10 mouse cellular contexts compared by ENCODE assay signal in the genomic region with DNA sequence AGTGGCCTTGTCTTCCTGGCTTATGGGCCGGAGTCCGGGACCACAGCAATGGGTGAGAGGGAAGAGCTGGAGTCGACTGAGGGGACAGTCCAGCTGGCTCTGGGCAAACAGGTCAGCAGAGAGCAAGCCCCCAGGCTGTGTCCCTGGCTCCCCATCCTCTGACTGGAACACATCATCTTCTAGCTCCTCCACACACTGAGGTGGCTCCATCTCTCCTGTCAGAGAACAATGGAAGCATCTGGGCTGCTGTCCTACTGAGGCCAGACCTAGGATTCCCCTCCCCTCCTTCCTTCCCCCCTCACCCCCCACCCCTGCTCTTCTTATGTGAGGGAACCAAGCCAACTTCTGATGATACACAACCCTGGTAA. TPM values are rescaled to one million over a fixed set of nuclear protein-coding genes. Genes with fewer than 3 reads are reported as not detected.
DNase-seq lines count a peak whose midpoint lies in the region; ATAC-seq lines count a peak whose summit lies in the region.
"Had no signal": no experiment of that assay in that cellular context is flagged by ENCODE, and none has a peak within 500 bp of the region (broad histone marks: within the 10 kb centered on the region; RNA-seq: fewer than 3 reads in every experiment).

No protein-coding gene starts in this region.

- intact Hi-C loops in gastrocnemius, postnatal 14 days (cut with DNase I; ENCODE audit: low total_unique reads), result loop anchor here (5.0 kb wide), 1 partner anchor 34 kb away; no protein-coding TSS in a partner anchor
- intact Hi-C loops in left cerebral cortex, postnatal 25 days (cut with DNase I), result loop anchor here (5.0 kb wide), 2 partner anchors 51 to 59 kb away; partner anchors contain the start of gene Bub1b

- H3K4me2 ChIP-seq in lung, embryonic 15.5 days, result peak overlapping the region; percentile 79
- H3K4me2 ChIP-seq in embryonic facial prominence, embryonic 14.5 days (ENCODE audit: low read depth, low read length), result peak overlapping the region; percentile 93
- H3K4me2 ChIP-seq in liver, embryonic 12.5 days, result 0 out of 2 replicates have a peak overlapping the region, but pooled peaks have one; percentile 88

- H3K9me3 ChIP-seq in lung, embryonic 15.5 days, result no peaks in the 10 kb centered on the region
- H3K9me3 ChIP-seq in embryonic facial prominence, embryonic 14.5 days (ENCODE audit: control insufficient read depth, low read length), result no peaks in the 10 kb centered on the region
- H3K9me3 ChIP-seq in liver, embryonic 12.5 days (replicated peaks), result no peaks in the 10 kb centered on the region

- ATAC-seq in lung, embryonic 15.5 days (ENCODE audit: borderline replicate concordance, extremely low read depth, low FRiP score, low TSS enrichment), result no peak
- no peak for ATAC-seq in embryonic facial prominence, embryonic 14.5 days (ENCODE audit: low read depth)
- no peak for ATAC-seq in liver, embryonic 12.5 days
- ATAC-seq: forebrain, postnatal 0 days had no signal

- peak; percentile 5 for DNase-seq in gastrocnemius, postnatal 14 days
- DNase-seq in gastrocnemius, postnatal 10 days, result no peak
- no peak for DNase-seq in lung, adult 18-20 months
- DNase-seq in embryonic facial prominence, embryonic 14.5 days (ENCODE audit: low spot score), result peak; percentile 5
- no peak for DNase-seq in gastrocnemius, adult 18-20 months (ENCODE audit: low spot score)
- DNase-seq in left cerebral cortex, postnatal 25 days (ENCODE audit: low spot score in 2 of 2), result no peak
- DNase-seq: forebrain, postnatal 0 days; left cerebral cortex, postnatal 4 days had no signal

- H3K27me3 ChIP-seq in lung, embryonic 15.5 days, result no peaks in the 10 kb centered on the region
- no peaks in the 10 kb centered on the region for H3K27me3 ChIP-seq in embryonic facial prominence, embryonic 14.5 days (replicated peaks; ENCODE audit: control insufficient read depth, insufficient read depth, low read length)
- peaks cover 50% of the 10 kb centered on the region for H3K27me3 ChIP-seq in liver, embryonic 12.5 days (replicated peaks)

- H3K36me3 ChIP-seq in lung, embryonic 15.5 days, result no peaks in the 10 kb centered on the region
- H3K36me3 ChIP-seq in embryonic facial prominence, embryonic 14.5 days (ENCODE audit: control insufficient read depth, insufficient read depth, low read length), result no peaks in the 10 kb centered on the region
- no peaks in the 10 kb centered on the region for H3K36me3 ChIP-seq in liver, embryonic 12.5 days

- peak overlapping the region; percentile 98 for H3K27ac ChIP-seq in lung, embryonic 15.5 days
- H3K27ac ChIP-seq in embryonic facial prominence, embryonic 14.5 days (replicated peaks; ENCODE audit: low read depth, low read length), result peak overlapping the region; percentile 85
- H3K27ac ChIP-seq in liver, embryonic 12.5 days, result no peak overlapping the region

- H3K4me1 ChIP-seq in lung, embryonic 15.5 days, result peaks cover 78% of the 10 kb centered on the region
- H3K4me1 ChIP-seq in embryonic facial prominence, embryonic 14.5 days (ENCODE audit: control insufficient read depth, insufficient read depth, low read length), result peaks cover 68% of the 10 kb centered on the region
- peaks cover 76% of the 10 kb centered on the region for H3K4me1 ChIP-seq in liver, embryonic 12.5 days

- peak overlapping the region; percentile 28; the same call in 1 of the 2 replicates for H3K9ac ChIP-seq in lung, embryonic 15.5 days
- H3K9ac ChIP-seq in embryonic facial prominence, embryonic 14.5 days (ENCODE audit: low read depth, low read length), result peak overlapping the region; percentile 79
- H3K9ac ChIP-seq in liver, embryonic 12.5 days, result no peak overlapping the region
- H3K9ac ChIP-seq: forebrain, postnatal 0 days had no signal

- H3K4me3 ChIP-seq in lung, embryonic 15.5 days, result peak overlapping the region; percentile 19
- H3K4me3 ChIP-seq in embryonic facial prominence, embryonic 14.5 days (ENCODE audit: low read depth, low read length), result no peak overlapping the region
- H3K4me3 ChIP-seq in liver, embryonic 12.5 days, result no peak overlapping the region

- WGBS in lung, embryonic 15.5 days, result 54% methylated on average over 3 of the region's 3 CpGs
- 55% methylated on average over 3 of the region's 3 CpGs for whole genome bisulfite sequencing in embryonic facial prominence, embryonic 14.5 days
- 46% methylated on average over 3 of the region's 3 CpGs for WGBS in liver, embryonic 12.5 days (ENCODE audit: insufficient replicate concordance)

RNA-seq across cellular contexts. Expression of gene Bmf, which starts 2.7 kb away (rescaled TPM):
- total RNA-seq in gastrocnemius, postnatal 14 days (2021), result 10 to 100 TPM; 12.8 to 16.4 TPM
- total RNA-seq in gastrocnemius, postnatal 10 days (2021), result 10 to 100 TPM; 14.5 to 15.7 TPM
- 5.5 and 8.5 TPM in 2 replicates for polyA plus RNA-seq in lung, embryonic 15.5 days (2015; fragmentation: Nextera tagmentation; extraction: Ambion mirVana)
- 5.6 and 7.6 TPM in 2 replicates for polyA plus RNA-seq in embryonic facial prominence, embryonic 14.5 days (2014; fragmentation: Nextera tagmentation; extraction: Ambion mirVana)
- polyA plus RNA-seq in liver, embryonic 12.5 days (2016; fragmentation: Nextera tagmentation; extraction: Ambion mirVana), result 0.62 and 0.83 TPM in 2 replicates
- 1 to 10 TPM; 2.1 to 2.2 TPM for total RNA-seq in gastrocnemius, adult 18-20 months (2021)
- 1 to 10 TPM; 2.3 to 4.1 TPM for total RNA-seq in left cerebral cortex, postnatal 25 days (2021)

RNA-seq across cellular contexts. Expression of gene Bub1b, which starts 51.2 kb away (rescaled TPM):
- 1 to 10 TPM; 5.7 to 5.8 TPM for total RNA-seq in gastrocnemius, postnatal 14 days (2021)
- 10 to 100 TPM in 1 of 2 experiments, 1 to 10 TPM in 1; 9.2 to 15.6 TPM for total RNA-seq in gastrocnemius, postnatal 10 days (2021)
- 114 and 115 TPM in 2 replicates for polyA plus RNA-seq in lung, embryonic 15.5 days (2015; fragmentation: Nextera tagmentation; extraction: Ambion mirVana)
- 53.4 and 65.0 TPM in 2 replicates for polyA plus RNA-seq in embryonic facial prominence, embryonic 14.5 days (2014; fragmentation: Nextera tagmentation; extraction: Ambion mirVana)
- polyA plus RNA-seq in liver, embryonic 12.5 days (2016; fragmentation: Nextera tagmentation; extraction: Ambion mirVana), result 70.9 and 72.5 TPM in 2 replicates
- under 1 TPM; 0.21 to 0.71 TPM for total RNA-seq in gastrocnemius, adult 18-20 months (2021)
- total RNA-seq in left cerebral cortex, postnatal 25 days (2021), result 1 to 10 TPM; 1.1 to 1.2 TPM

Comparison
In these comparisons a context has a peak if more than half of its experiments do, and no peak if none do; other contexts are left out.
1. DNase-seq: peak in gastrocnemius, postnatal 14 days (single experiment) and embryonic facial prominence, embryonic 14.5 days (single experiment); none in gastrocnemius, postnatal 10 days (single experiment), lung, adult 18-20 months (0 of 2), gastrocnemius, adult 18-20 months (single experiment) and left cerebral cortex, postnatal 25 days (0 of 2).
2. Peak in every context shown above with its lines, with median percentiles within 50 percentile points of each other: H3K4me2 ChIP-seq.